Mouse (Mus musculus): Measurements from ENCODE around the gene 4930402F06Rik.

The 4930402F06Rik gene

DNA sequence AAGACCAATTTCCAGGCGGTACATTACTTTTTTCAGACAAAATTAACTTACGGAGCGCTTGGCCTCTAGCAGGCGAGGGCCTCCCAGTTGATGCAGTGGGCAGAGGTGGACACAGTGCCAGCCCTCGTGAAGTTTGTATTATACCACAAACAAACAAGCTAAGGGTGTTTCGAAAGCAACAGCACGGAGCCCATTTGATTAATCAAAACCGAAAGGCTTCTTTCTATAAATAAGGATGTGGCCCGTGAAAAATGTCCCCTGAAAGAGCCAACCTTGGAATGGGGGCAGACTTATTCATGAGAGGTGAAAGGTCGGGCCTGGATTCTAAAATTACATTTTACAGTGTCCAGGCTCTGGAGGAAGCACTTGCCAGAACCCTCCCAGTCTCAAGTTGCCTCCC is 59.6 kb downstream of the 4930402F06Rik start:
- DNase-seq = no peak

DNA sequence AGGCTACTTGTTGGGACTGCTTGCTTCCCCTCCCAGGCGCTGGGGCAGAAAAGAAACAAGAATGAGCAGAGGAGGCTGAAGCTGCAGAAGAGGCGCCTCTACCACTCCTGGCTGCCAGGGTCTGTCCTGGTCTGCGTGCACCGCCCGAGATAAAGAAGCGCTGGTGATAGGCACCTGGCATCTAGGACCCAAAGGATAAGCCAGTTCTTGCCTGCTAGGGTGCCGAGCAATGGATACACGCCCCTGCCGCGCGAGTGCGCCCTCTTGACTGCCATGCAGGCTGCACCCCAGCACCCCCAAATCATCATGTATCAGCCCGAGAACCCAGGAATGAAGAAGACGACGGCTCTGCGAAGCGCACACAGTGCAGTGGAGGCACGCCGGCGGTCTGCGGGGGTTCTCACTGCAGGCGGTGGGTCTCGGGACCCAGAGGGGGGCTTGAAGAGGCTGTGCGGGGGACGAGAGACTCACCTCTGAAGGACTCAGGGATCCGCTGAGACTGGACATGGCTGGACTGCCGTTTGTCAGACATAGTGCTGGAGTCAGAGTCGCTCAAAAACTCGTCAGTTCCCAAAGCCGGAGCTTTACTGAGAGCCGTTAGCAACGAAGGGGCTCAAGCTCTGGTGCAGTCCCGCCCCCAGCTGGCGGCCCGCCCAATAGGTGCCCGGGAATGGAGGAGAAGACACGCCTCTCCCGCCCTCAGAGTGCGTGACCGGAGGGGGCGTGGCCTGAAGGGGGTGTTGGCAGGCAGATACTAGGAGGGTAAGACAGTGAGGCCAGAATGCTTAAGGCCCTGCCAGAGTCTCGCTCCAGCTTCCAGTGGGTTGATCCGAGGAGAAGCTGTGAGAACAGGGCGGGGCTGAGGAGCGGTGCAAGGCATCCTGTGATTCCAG is 60.3 kb downstream of the 4930402F06Rik start, which contains the start of gene Stom:
Gene Stom, minus strand, starts transcription at position 589 of the 893 bp plus-strand sequence.
- peak; percentile 99 for DNase-seq

DNA sequence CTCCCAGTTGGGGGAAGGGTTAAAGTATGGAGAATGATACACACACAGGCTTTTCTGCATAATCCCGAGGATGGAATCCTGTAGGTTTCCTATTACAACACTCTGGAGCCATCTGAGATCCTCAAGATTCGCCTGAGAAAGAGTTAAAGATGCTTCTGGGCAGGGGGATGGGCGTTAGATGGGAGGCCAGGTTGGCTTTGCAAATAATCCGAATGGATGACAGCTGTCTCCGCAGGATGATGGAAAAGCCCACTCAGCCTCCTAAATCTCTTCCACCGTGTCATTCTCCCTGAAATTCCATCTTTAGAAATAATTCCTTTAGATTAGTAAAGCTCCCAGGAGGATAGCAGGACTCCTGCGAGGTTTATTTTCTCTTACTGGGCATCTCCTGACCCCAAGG is 61.4 kb downstream of the 4930402F06Rik start:
- no peak for DNase-seq

DNA sequence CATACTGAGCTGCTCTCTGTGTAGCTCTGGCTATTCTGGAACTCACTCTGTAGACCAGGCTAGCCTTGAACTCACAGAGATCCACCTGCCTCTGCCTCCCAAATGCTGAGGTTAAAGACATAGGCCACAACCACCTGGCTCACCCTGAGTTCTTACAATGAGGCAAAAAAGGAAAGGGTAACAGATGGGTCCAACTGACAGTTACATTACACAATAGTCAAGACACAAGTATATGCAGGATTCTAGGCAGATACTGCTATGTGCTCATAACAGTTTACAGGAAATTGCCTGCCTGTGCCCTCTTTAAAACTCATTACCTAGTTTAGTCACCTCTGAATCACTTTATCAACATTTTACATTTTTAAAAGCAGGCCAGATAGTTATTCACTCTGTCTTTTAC is 63.3 kb downstream of the 4930402F06Rik start:
- no peak for DNase-seq

DNA sequence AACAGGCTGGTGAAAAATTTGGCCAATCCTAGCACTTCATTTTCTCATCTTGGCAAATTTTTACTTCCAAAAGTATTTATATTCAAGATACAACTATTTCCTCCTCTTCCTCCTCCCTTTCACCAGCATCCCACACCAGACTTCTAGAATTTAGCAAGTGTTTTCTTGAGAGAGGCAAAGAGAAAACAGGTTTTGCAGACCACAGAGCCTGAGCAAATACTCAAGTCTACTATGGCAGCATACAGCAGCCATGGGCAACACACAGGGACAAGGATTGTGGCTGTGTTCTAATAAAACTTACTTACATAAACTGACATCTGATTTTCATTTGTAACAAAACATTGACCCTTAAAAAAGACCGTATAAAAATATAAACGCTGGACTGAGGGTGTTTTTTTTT is 65.8 kb downstream of the 4930402F06Rik start:
- no peak for DNase-seq

DNA sequence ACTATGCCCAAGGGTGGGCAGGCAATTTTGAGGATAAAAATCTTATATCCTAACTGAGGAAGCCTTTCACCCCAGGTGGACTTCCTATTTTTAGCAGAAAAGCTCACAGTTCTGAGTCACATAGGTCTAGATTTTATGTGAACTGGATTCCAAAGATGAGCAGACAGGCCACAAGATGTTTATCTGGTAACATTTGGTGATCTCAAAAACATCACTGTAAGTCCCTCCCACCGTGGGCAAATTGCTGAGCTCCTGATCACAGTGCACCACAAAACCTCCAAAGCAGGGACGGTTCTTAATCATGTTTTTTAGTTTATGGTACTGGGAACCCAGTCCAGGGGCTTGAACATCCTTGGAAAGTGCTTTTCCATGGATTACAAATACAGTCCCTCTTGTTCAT is 67.9 kb downstream of the 4930402F06Rik start:
- DNase-seq = no peak

DNA sequence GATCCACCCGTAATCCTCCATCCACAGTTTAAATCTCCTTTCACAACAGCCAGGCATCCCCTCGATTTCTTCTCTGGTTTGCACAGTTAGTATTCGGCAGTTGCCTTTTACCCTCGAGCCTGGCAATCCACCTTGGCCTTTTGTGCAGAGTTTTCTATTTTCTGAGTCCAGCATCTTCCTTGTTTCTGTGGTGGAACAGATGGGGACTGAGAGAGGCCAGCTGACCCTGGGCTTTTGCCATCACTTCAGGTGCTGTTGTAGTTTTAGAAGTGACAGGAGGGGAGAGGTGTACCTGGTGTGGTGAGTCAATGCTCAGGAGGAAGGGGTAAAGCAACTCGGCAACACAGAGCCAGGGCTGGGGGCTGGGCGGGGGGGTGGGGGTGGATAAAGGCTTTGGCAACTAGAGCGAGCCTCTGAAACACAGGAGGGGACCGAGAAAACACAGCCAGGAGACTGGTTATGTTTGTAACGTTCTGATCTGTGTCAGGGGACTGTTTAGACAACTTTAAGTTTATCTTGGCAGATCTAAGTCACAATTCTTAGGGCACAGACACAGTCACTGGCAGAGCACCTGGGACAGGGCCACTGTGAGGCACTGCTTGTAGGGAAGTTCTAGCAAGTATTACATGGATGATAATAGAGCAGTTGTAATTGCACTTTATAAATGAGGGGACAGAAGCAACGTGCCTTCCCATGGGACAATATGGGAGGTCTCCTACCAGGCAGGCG is 68.7 kb downstream of the 4930402F06Rik start:
- peak; percentile 81 to 85 for DNase-seq

DNA sequence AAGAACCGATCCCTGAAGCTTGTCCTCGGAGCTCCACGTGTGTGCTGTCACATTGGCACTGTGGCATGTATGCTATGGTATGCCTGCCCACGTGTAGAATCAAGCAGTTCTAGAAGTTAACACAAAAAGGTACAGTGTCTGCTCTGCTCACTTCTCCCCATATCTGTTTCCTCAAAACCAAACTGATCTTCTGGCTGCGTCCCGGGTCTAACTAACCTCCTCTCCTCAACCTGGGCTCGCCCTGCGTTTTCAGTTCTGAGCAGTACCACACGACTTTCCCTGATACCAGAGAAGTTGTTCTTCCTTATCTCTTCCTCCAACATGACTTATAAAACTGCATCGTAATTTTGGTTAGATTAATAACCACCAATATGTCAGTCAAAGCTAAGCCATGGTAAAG is 69.4 kb downstream of the 4930402F06Rik start:
- DNase-seq = peak in 1 of 2 experiments; percentile 14

DNA sequence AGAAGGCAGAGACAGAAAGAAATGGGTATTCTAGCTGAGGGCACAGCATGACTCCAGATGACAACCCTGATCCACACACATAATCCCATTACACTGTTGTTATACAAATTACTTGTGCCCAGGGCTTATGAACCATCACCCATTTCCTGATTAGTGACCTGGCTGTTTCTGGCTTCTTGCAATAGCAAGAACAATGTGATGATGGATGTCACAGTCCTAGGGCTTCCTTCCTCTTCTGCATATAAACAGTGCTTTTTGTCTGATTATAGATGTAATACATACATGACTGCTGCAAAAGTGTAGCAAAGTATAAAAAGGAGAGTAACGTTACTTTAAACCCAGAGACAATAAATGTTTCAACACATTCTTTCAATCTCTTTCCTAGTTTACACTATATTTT is 70.0 kb downstream of the 4930402F06Rik start:
- DNase-seq = no peak

DNA sequence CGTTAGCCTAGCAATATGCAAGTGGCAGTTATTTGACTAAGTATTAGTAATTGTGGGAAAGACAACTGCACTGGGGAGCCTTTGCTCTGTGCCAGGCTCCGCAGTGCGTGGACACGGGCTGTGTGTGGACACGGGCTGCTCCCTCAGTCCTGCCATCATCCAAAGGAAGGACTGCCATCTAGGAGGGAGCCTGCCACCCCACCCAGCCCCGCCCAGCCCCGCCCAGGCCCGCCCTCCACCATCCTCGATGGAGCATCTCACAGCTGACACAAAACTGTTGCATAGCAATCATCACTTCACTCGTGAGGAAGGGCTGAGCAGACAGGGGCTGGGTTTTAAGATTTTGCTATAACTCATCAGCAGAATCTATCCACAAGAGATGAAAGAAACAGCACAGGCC is 71.0 kb downstream of the 4930402F06Rik start:
- DNase-seq = no peak

All from cerebellum, adult 18-20 months (tissue).